8 mouse cellular contexts compared by ENCODE assay signal in the genomic region with DNA sequence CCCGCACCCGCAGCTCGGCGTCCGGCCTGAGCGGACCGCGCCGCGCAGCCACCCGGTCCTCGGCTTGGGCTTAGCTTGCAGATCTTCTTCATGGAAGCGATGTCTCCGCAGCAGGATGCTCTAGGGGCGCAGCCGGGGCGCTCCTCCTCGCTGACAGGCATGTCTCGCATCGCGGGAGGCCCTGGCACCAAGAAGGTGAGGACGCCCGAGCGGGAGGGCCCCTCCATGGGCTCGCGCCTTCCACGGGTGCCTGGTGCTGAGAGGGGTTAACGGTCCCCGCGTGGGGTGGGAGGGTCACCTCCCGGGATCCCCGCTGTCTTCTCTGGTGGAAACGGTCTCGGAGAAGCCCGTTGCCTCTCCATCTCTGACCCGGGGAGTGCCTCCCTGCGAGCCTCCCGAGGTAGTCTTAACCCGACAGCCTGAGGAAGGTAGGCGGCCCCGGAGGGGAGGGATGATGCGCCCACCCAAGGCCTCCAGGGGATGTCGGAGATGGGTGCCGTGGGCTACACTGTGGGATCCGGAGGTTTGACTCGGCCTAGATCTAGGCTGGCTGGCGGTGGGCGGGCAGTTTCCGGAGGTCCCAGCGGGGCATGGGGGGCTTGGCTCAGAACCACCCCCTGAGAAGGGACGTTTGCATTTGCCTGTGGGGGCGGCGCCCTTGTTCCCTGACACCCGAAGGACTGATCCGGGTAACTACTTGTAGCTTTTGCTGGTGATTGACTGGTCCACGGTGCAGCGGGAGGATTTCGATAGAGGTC. TPM values are rescaled to one million over a fixed set of nuclear protein-coding genes. Genes with fewer than 3 reads are reported as not detected.
DNase-seq lines count a peak whose midpoint lies in the region; ATAC-seq lines count a peak whose summit lies in the region.

No protein-coding gene starts in this region.

- under 1% methylated on average over 52 of the region's 58 CpGs for WGBS in hindbrain, embryonic 16.5 days
- under 1% methylated on average over 46 of the region's 58 CpGs for WGBS in midbrain, embryonic 10.5 days
- under 1% methylated on average over 58 of the region's 58 CpGs for WGBS in stomach, embryonic 16.5 days

- peak overlapping the region; percentile 59 for H3K4me3 ChIP-seq in hindbrain, embryonic 16.5 days (ENCODE audit: low read length)
- peak overlapping the region; percentile 77 for H3K4me3 ChIP-seq in midbrain, embryonic 10.5 days
- H3K4me3 ChIP-seq in stomach, embryonic 16.5 days (replicated peaks; ENCODE audit: low read length), result peak overlapping the region; percentile 60

- no peaks in the 10 kb centered on the region for H3K9me3 ChIP-seq in hindbrain, embryonic 16.5 days (ENCODE audit: control insufficient read depth, low read length)
- H3K9me3 ChIP-seq in midbrain, embryonic 10.5 days (replicated peaks), result no peaks in the 10 kb centered on the region
- H3K9me3 ChIP-seq in stomach, embryonic 16.5 days (replicated peaks; ENCODE audit: control insufficient read depth, low read length), result no peaks in the 10 kb centered on the region

- H3K27ac ChIP-seq in hindbrain, embryonic 16.5 days (ENCODE audit: low read depth, low read length), result peak overlapping the region; percentile 86
- peak overlapping the region; percentile 83; the same call in 1 of the 2 replicates for H3K27ac ChIP-seq in midbrain, embryonic 10.5 days (replicated peaks)
- H3K27ac ChIP-seq in stomach, embryonic 16.5 days (ENCODE audit: low read length), result no peak overlapping the region

- peak; percentile 22 for DNase-seq in kidney, adult 11 months
- no peak for DNase-seq in kidney, adult 8-10 months
- DNase-seq in cerebellum, adult 9-10 months, result peak; percentile 61
- DNase-seq in frontal cortex, postnatal 36 days (ENCODE audit: low spot score in 2 of 2), result peak; percentile 58 to 64
- peak; percentile 60 to 73 for DNase-seq in left cerebral cortex, postnatal 36 days (ENCODE audit: low spot score in 2 of 2)
- DNase-seq in midbrain, embryonic 10.5 days (ENCODE audit: low spot score), result peak; percentile 72

- peak overlapping the region; percentile 85 for H3K9ac ChIP-seq in hindbrain, embryonic 16.5 days (ENCODE audit: low read depth, low read length)
- H3K9ac ChIP-seq in stomach, embryonic 16.5 days (ENCODE audit: low read length), result peak overlapping the region; percentile 74

- intact Hi-C loops in left cerebral cortex, postnatal 36 days (cut with DNase I), result loop anchor here (1.0 to 10.0 kb wide), 4 partner anchors 101 to 430 kb away; no protein-coding TSS in a partner anchor

- peak; percentile 64 for ATAC-seq in hindbrain, embryonic 16.5 days
- ATAC-seq in stomach, embryonic 16.5 days (ENCODE audit: insufficient read depth, low FRiP score), result peak; percentile 21; the same call in 1 of the 2 replicates

- peaks cover 10% of the 10 kb centered on the region for H3K4me1 ChIP-seq in hindbrain, embryonic 16.5 days (ENCODE audit: control insufficient read depth, insufficient read depth, low read depth, low read length)
- peaks cover 30% of the 10 kb centered on the region for H3K4me1 ChIP-seq in midbrain, embryonic 10.5 days
- peaks cover 11% of the 10 kb centered on the region; the same call in 1 of the 2 replicates for H3K4me1 ChIP-seq in stomach, embryonic 16.5 days (ENCODE audit: control insufficient read depth, insufficient read depth, low read length)

- H3K36me3 ChIP-seq in hindbrain, embryonic 16.5 days (ENCODE audit: control insufficient read depth, insufficient read depth, low read length), result no peaks in the 10 kb centered on the region
- H3K36me3 ChIP-seq in midbrain, embryonic 10.5 days, result no peaks in the 10 kb centered on the region
- H3K36me3 ChIP-seq in stomach, embryonic 16.5 days (ENCODE audit: control insufficient read depth, insufficient read depth, low read length), result no peaks in the 10 kb centered on the region

- peak overlapping the region; percentile 79 for H3K4me2 ChIP-seq in hindbrain, embryonic 16.5 days (ENCODE audit: low read length)
- peak overlapping the region; percentile 97 for H3K4me2 ChIP-seq in stomach, embryonic 16.5 days (ENCODE audit: low read depth, low read length)

- H3K27me3 ChIP-seq in hindbrain, embryonic 16.5 days (replicated peaks; ENCODE audit: control insufficient read depth, insufficient read depth, low read length), result no peaks in the 10 kb centered on the region
- H3K27me3 ChIP-seq in midbrain, embryonic 10.5 days (ENCODE audit: low read depth, poor library complexity, severe bottlenecking), result peaks cover 77% of the 10 kb centered on the region
- peaks cover 29% of the 10 kb centered on the region for H3K27me3 ChIP-seq in stomach, embryonic 16.5 days (ENCODE audit: control insufficient read depth, insufficient read depth, low read length)

RNA-seq across cellular contexts. Expression of gene Arhgap20, which starts 0.5 kb away (rescaled TPM):
- 22.6 and 23.5 TPM in 2 replicates for polyA plus RNA-seq in hindbrain, embryonic 16.5 days (2015; fragmentation: Nextera tagmentation; extraction: Ambion mirVana)
- total RNA-seq in left cerebral cortex, postnatal 36 days (2021), result 10 to 100 TPM; 83.9 to 87.7 TPM
- 2.2 and 3.8 TPM in 2 replicates for polyA plus RNA-seq in midbrain, embryonic 10.5 days (2016; fragmentation: Nextera tagmentation; extraction: Ambion mirVana)
- 2.7 and 3.5 TPM in 2 replicates for polyA plus RNA-seq in stomach, embryonic 16.5 days (2015; fragmentation: Nextera tagmentation; extraction: Ambion mirVana)

Comparison
In these comparisons a context has a peak if more than half of its experiments do, and no peak if none do; other contexts are left out.
1. DNase-seq: peak in kidney, adult 11 months (single experiment), cerebellum, adult 9-10 months (single experiment), frontal cortex, postnatal 36 days (2 of 2), left cerebral cortex, postnatal 36 days (2 of 2) and midbrain, embryonic 10.5 days (single experiment); none in kidney, adult 8-10 months (0 of 2).
2. Peak in every context shown above with its lines, with median percentiles within 50 percentile points of each other: H3K4me3 ChIP-seq.